Mouse (Mus musculus): ENCODE measurements at regions not wholly inside any gene's neighbourhood (a gene's known extent, or its start where the extent isn't known, plus 50 kb on each side); places are given as distances from the start of the nearest gene placed in this dataset.
A peak's percentile ranks its signal among the peaks of the same experiment; 100 is the strongest.

DNA sequence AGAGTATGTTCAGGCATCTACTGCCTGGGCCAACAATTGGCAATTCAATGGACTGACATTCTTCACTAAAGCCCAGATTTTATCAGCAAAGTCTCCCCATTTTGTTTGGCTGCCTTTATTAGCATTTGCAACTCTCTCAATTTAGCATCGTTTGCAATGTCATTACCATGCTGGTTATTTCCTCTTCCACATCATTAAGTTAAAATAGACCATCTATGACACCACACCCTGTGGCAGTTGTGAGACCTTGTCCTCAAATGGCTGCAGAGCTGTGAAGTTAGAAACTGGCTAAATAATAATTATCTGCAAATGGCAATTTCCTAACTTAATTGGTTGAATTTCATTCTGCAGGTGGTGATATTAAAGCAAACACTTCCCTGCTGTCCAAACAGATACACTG is 381.8 kb downstream of the H2al1n start:
- intact Hi-C loops (cut with DNase I): no loop called here
- no peak for DNase-seq (ENCODE audit: extremely low spot score in 1 of 2, low spot score in 2 of 2)

DNA sequence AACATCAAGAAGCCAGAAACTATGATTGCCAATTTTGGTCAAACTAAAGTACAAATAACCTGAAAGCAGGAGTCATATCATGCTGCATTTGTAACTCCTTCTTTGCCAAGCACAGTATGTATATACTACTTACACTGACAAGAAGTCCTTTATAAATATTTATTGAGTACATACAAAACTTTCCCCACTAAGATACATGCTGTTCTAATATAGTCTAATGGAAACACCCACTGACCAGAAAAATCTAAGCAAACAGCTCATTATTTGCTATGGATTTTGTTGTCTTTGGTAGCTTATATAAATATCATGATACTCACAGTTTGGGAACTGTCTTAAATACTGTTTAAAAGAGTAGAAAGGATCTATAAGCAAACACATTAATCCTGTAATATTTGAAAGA is 385.9 kb downstream of the H2al1n start:
- no peak for DNase-seq (ENCODE audit: extremely low spot score in 1 of 2, low spot score in 2 of 2)
- intact Hi-C loops (cut with DNase I): no loop called here

DNA sequence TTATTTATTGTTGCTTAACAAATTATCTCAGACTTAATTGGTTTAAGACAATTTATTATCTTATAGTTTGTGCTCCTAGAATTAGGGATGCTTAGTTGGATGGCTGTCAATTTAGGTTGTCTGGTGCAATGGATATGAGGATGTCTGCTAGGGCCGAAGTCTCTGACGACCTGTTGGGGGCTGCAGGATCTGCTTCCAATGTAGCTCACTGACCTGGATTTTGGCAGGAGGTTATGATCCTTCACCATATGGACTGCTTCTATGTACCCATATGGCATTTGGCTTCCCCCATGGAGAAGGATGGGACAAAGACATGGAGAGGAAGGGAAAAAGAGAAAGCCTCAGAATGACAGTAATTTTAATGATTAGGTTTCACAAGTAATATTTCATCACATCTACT is 391.0 kb downstream of the H2al1n start:
- no peak for DNase-seq (ENCODE audit: extremely low spot score in 1 of 2, low spot score in 2 of 2)
- intact Hi-C loops (cut with DNase I): no loop called here

DNA sequence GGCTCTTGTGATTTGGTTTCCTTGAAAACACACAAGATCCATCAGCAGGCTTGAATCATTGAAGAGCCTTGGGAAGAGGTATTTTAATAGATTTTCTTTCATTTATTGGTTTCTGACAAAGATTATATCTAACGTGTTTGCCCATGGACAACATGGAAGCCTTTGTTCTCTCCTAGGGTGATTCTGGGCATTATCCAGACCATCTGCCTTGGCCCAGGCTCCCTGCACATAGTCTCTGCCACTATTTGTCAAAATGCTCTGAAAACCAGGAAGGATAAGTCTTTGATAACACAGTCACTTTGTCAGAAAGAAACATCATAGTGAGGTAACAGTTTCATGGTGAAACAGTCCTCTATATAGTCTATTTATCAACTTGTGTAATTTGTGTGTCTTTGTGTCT is 398.2 kb downstream of the H2al1n start:
- intact Hi-C loops (cut with DNase I): no loop called here
- DNase-seq (ENCODE audit: extremely low spot score in 1 of 2, low spot score in 2 of 2): no peak

DNA sequence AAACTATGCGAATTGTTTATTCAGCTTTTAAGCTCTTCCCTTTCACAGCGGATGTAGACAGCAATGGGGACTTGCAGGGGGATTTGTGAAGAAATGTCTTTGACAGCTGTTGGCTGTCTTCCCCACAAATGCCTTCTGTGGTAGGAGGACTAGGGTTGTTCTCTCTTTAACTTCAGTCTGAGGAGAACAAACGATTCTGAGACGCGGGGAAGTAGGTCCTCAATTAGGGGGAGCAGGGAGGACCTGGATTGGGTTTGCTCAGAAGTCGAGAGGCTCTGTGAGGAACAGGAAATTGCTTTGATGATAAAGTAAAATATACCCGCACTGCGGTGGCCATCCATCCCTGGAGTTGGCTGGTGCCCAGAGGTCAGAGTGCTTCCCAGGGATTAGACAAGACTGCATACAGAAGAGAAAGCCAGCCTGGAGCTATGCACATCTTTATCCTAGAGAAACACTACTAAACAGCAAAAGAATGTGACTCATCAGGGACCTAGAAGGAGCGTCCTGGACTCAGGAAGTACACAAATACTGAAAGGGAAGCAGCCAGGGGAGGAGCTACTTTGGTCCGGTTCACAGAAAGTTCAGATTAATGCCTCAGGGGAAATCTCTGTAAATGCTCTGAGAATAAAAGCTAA is 417.4 kb downstream of the H2al1n start:
- peak; percentile 2 to 79 for DNase-seq (ENCODE audit: extremely low spot score in 1 of 2, low spot score in 2 of 2)
- intact Hi-C loops (cut with DNase I): no loop called here

DNA sequence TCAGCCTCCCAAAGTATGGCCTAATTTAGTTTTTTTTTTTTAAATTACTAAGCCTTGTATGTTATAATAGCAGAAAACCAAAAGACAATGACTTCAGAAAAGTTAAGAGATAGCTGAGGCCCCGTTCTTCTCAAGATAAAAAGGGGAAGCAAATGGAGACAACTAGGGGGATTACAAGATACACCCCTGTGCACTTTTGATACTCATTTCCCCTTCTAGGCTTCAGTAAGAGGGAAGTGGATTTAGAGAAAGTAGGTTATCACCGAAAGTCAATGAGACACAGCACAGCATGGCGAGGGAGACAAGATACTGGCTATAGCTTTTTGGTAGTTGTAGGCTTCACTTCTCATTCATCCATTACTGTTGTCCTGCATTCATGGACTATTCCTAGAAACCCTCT is 428.4 kb downstream of the H2al1n start:
- no peak for DNase-seq (ENCODE audit: extremely low spot score in 1 of 2, low spot score in 2 of 2)
- intact Hi-C loops (cut with DNase I): no loop called here

DNA sequence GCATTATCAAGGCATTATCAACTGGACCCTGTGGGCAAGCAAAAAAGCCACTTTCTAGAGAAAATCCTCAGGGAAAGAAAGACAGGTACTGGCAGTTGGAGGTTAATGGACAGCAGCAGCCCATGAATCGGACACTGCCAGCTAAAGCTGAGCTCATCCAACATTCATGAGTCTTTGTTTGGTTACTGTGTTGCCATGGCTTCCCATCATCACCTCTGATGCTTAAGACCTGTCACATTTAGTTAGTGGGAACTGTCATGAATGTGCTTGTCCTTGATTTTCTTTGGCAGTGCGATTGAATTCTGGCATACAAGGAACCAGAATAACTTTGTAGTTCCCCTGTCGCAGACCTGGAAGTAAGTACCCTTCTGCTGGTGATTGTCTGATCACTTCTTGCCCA is 453.9 kb downstream of the H2al1n start:
- intact Hi-C loops (cut with DNase I): no loop called here
- DNase-seq (ENCODE audit: extremely low spot score in 1 of 2, low spot score in 2 of 2): no peak

DNA sequence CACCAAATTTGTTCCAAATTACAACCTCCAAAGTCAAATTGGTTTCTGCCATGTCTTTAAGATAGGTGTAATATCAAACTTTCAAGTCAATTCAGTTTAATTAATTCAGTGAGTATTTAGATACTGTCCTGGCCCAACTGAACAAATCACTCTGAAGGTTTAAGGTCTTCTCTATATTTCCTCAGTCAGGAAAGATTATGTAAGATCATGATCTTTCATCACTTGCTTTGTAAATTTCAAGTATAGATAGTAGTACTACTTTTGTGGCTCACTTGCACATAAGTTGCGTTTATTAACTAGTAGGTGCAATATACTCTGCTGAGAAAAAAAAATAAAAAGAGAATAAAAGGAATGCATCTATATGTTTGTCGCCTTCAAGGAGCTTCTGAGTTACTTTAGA is 485.4 kb downstream of the H2al1n start:
- DNase-seq (ENCODE audit: extremely low spot score in 1 of 2, low spot score in 2 of 2): no peak
- intact Hi-C loops (cut with DNase I): no loop called here

DNA sequence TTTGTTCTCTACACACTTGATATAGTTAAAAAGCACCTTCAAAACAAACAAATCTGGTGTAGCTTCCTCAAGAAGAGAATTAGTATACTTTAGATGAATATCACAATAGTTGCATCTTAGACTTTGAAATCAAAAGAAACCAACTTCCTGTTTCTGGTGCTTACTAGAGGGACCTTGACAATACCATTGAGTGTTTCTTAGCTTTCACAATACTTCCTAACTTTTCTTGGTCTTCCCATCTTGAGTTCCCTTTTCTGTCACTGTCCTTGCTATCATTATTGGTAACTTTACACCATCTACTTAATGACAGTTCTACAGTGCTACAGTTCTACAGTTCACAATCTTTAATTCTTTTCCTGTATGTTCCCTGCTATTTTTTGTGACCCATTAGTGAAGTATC is 528.1 kb downstream of the H2al1n start:
- DNase-seq (ENCODE audit: extremely low spot score in 1 of 2, low spot score in 2 of 2): no peak
- intact Hi-C loops (cut with DNase I): no loop called here
